Mouse (Mus musculus) intestine, embryonic 16.5 days (tissue): ENCODE results near the gene Clec4a3. TPM values are rescaled to one million over a fixed set of nuclear protein-coding genes. Genes with fewer than 3 reads are reported as not detected.
"Not testable (repeated sequence)": the region's sequence is repeated elsewhere in the genome, so short reads cannot be mapped to it uniquely, and the experiment has no call there.

Experiments
- ATAC-seq: fragments of 200-750 bp; cut with Nextera tagmentation; 2 replicates; pipeline ENCODE4 v1.8.0; 2017; ENCODE audit warnings: moderate TSS enrichment, moderate library complexity
- H3K27ac ChIP-seq: fragments of 300-500 bp; sonication (generic); 2 replicates; pipeline ENCODE4 v1.5.1; 2014; ENCODE audit warnings: mild to moderate bottlenecking, low read length
- H3K27me3 ChIP-seq: fragments of 300-500 bp; sonication (generic); replicated peaks from 2 replicates; pipeline ENCODE4 v1.6.1; 2014; ENCODE audit warnings: low read length, control low read depth, mixed read lengths; ENCODE audit not compliant: control insufficient read depth, insufficient read depth
- H3K36me3 ChIP-seq: fragments of 300-500 bp; sonication (generic); 2 replicates; pipeline ENCODE4 v1.6.1; 2014; ENCODE audit warnings: low read length, control low read depth; ENCODE audit not compliant: control insufficient read depth, insufficient read depth
- H3K4me1 ChIP-seq: fragments of 300-500 bp; sonication (generic); 2 replicates; pipeline ENCODE4 v1.6.1; 2014; ENCODE audit warnings: low read length, control low read depth, mixed read lengths; ENCODE audit not compliant: control insufficient read depth, insufficient read depth
- H3K4me2 ChIP-seq: fragments of 300-500 bp; sonication (generic); 2 replicates; pipeline ENCODE4 v1.6.1; 2014; ENCODE audit warnings: low read depth, low read length, control low read depth
- H3K4me3 ChIP-seq: fragments of 300-500 bp; sonication (generic); 2 replicates; pipeline ENCODE4 v1.5.1; 2014; ENCODE audit warnings: mild to moderate bottlenecking, low read length
- H3K9ac ChIP-seq: fragments of 300-500 bp; sonication (generic); 2 replicates; pipeline ENCODE4 v1.6.1; 2014; ENCODE audit warnings: low read depth, low read length
- H3K9me3 ChIP-seq: fragments of 300-500 bp; sonication (generic); 2 replicates; pipeline ENCODE4 v1.6.1; 2016; ENCODE audit warnings: low read length, control low read depth; ENCODE audit not compliant: control insufficient read depth
- WGBS: fragments of 180-500 bp; shearing (Covaris S2); extraction: QIAGEN DNeasy Blood & Tissue Kit; methylation state at CpG from one replicate; pipeline ENCODE4 v1.1.7; 2014; 5-methylcytosine and 5-hydroxymethylcytosine counted together
- polyA plus RNA-seq: library from polyadenylated mRNA; unstranded; fragments of >200 nt; fragmentation: Nextera tagmentation; extraction: Ambion mirVana; gene quantifications from 2 replicates; pipeline ENCODE4 v1.2.1, GENCODE M21; 2015

Clec4a3 gene
- polyA plus RNA-seq = 3.0 and 3.6 TPM in 2 replicates

DNA sequence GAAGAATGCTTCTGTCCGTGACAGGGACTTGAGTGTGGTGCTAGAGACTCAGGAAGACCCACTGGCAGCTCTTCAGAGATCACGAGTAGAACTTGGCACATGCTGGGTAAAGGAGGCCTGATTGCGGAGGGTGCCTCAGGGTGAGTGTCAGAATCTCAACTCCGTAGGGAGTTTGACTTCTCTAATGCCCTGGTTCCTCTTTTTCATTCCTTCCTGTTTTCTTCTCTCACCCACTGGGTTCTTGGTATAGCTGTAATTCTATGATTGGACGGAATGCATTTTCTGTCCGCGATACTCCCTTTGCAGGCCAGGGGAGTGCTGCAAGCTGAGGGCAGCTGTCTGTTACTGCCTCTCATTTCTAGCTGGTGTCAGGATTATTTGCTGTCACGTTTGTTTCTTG, at the start of gene Clec4a3:
Gene Clec4a3 (plus strand): TSS at position 115 of the 400 bp plus-strand sequence.
- no peaks in the 10 kb centered on the region for H3K27me3 ChIP-seq
- no peak for ATAC-seq
- H3K4me1 ChIP-seq = no peaks in the 10 kb centered on the region
- H3K27ac ChIP-seq = no peak within 1 kb of the TSS
- no peaks in the 10 kb centered on the region for H3K9me3 ChIP-seq
- no peak within 1 kb of the TSS for H3K9ac ChIP-seq
- H3K4me3 ChIP-seq = no peak within 1 kb of the TSS
- 79% methylated on average over 8 of the region's 8 CpGs for WGBS
- no peak within 1 kb of the TSS for H3K4me2 ChIP-seq
- H3K36me3 ChIP-seq = no peaks in the 10 kb centered on the region

DNA sequence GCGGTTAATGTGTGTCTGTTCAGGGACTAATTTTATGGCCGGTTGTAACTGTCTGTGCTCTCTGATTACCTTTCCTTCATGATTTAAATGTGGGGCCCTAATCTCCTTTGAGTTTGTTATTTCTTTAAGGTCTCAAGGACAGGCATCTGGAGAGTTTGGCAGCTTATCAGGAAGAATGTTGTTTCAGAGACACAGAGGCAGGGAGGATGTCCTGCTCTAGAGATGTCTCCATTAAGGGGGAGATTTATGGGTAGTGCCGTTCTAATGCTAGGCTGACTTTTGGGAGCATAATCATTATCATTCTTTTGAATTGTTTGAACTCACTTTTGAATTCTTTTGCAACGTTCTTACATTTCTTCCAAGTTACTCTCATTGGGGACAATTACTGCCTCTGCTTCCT, 32.4 kb upstream of the Clec4a3 start:
- ATAC-seq = no peak
- Histone ChIP-seq H3K27ac (no peak overlapping the region), H3K9me3 (no peaks in the 10 kb centered on the region), H3K4me2 (no peak overlapping the region), H3K27me3 (no peaks in the 10 kb centered on the region), H3K4me1 (no peaks in the 10 kb centered on the region), H3K4me3 (no peak overlapping the region), H3K9ac (no peak overlapping the region), H3K36me3 (no peaks in the 10 kb centered on the region)
- 29% methylated on average over 4 of the region's 4 CpGs for WGBS

DNA sequence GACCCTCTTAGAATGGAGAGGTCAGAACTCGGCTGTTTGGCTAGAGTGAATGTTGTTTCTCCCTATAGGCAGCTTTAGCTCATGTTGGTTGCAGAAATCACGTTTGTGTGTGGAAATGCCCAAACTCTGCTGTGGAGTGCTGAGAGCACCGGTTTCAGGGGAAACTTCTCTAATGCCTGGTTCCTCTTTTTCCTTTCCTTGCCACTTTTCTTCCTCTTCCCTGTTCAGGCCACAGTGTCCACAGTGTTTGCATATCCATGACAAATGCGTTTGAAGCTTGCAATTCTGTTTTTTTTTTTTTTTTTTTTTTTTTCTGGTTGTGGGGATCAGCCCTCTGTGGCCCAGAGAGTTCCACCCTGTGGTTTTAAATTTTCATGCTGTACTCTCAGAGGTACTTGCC, 30.9 kb upstream of the Clec4a3 start, which contains the start of gene Clec4a1:
Gene Clec4a1 (plus strand): TSS at position 398 of the 400 bp plus-strand sequence.
- H3K9me3 ChIP-seq = no peaks in the 10 kb centered on the region
- no peak within 1 kb of the TSS for H3K4me3 ChIP-seq
- H3K27ac ChIP-seq = no peak within 1 kb of the TSS
- WGBS = 51% methylated on average over 4 of the region's 4 CpGs
- no peak for ATAC-seq
- no peaks in the 10 kb centered on the region for H3K36me3 ChIP-seq
- H3K4me2 ChIP-seq = no peak within 1 kb of the TSS
- no peaks in the 10 kb centered on the region for H3K27me3 ChIP-seq
- H3K4me1 ChIP-seq = no peaks in the 10 kb centered on the region
- no peak within 1 kb of the TSS for H3K9ac ChIP-seq

DNA sequence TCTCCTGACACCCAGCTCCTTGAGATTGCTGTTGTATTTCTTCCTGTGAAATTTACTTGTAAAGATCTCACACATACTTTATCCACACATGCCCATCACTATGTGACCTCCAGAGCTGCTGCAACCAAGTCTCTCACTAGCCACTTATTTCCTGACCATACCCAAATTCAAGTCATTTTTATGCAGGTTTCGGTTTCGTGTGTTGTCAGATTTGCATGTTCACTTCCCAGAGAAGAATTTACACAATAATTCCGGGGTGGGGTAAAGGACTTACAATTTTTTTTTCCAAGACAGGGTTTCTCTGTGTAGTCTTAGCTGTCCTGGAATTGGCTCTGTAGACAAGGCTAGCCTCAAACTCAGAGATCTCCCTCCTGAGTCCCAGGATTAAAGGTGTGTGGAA, 17.5 kb upstream of the Clec4a3 start:
- H3K27me3 ChIP-seq = no peaks in the 10 kb centered on the region
- H3K4me3 ChIP-seq = no peak overlapping the region
- H3K9ac ChIP-seq = no peak overlapping the region
- no peak overlapping the region for H3K27ac ChIP-seq
- no peaks in the 10 kb centered on the region for H3K4me1 ChIP-seq
- 84% methylated on average over 3 of the region's 3 CpGs for WGBS
- no peak overlapping the region for H3K4me2 ChIP-seq
- no peak for ATAC-seq
- H3K9me3 ChIP-seq = no peaks in the 10 kb centered on the region
- no peaks in the 10 kb centered on the region for H3K36me3 ChIP-seq

DNA sequence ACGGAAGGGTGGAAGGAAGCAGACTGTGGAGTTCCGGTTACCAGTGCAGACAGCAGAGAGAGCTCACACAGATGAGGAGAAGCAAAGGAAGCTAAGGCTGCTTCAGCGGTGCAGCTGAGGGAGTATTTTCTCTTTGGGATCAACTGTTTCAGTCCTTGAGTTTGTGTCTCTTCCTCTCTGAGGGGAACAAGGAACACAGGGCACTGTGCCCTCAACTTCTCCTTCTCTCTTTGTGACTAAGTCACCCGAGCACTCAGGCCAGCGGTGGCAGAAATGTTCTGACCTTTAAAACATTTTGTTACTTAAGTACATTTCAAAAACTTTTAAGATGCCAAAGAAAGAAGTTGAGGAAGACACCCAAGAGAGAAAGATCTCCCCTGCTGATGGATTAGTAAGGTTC, 12.7 kb upstream of the Clec4a3 start:
- Histone ChIP-seq H3K9me3 (no peaks in the 10 kb centered on the region), H3K9ac (no peak overlapping the region), H3K36me3 (no peaks in the 10 kb centered on the region), H3K27ac (no peak overlapping the region), H3K27me3 (no peaks in the 10 kb centered on the region), H3K4me1 (no peaks in the 10 kb centered on the region), H3K4me2 (no peak overlapping the region), H3K4me3 (no peak overlapping the region)
- ATAC-seq = no peak
- 80% methylated on average over 5 of the region's 5 CpGs for WGBS

DNA sequence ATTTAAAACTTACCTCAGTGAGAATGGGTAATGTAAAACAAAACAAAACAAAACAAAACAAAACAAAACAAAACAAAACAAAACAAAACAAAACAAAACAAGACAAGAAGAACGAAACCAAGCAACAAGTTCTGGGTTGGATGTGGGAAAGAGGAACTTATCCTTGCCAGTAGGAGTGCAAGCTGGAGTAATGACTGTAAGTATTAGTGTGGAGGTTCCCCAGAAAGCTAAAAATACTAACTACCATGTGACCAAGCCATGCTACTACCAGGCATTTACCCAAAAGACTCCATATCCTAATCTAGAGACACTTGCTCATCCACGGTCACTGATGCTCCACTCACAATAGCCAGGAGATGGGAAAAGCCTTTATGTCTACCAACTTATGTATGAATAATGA, 5.6 kb upstream of the Clec4a3 start:
- H3K4me3 ChIP-seq = no peak overlapping the region
- no peak overlapping the region for H3K9ac ChIP-seq
- ATAC-seq = no peak
- no peak overlapping the region for H3K27ac ChIP-seq
- 78% methylated on average over 2 of the region's 2 CpGs for WGBS
- no peaks in the 10 kb centered on the region for H3K36me3 ChIP-seq
- H3K4me1 ChIP-seq = no peaks in the 10 kb centered on the region
- H3K4me2 ChIP-seq = no peak overlapping the region
- no peaks in the 10 kb centered on the region for H3K9me3 ChIP-seq
- no peaks in the 10 kb centered on the region for H3K27me3 ChIP-seq

DNA sequence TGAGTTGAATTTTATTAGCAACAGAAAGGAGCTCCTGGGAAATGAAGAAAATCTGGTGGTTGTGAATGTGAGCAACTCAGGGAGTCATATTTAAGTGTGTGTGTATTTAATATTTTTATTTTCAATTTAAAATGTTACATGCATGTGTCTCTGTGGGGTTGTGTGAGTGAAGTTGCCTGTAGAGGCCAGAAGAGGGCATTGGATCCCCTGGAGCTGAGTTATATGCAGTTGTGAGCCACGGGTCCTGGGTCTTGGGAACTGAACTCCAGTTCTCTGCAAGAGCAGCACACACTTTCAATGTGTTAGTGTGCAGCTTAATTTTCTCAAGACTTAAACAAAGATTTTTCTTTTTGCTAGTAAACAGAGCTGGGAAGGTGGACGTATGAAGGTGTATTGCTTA, 12.2 kb downstream of the Clec4a3 start:
- Histone ChIP-seq H3K4me1 (no peaks in the 10 kb centered on the region), H3K27ac (no peak overlapping the region), H3K9ac (no peak overlapping the region), H3K36me3 (no peaks in the 10 kb centered on the region), H3K27me3 (no peaks in the 10 kb centered on the region), H3K4me3 (no peak overlapping the region), H3K4me2 (no peak overlapping the region), H3K9me3 (no peaks in the 10 kb centered on the region)
- ATAC-seq = no peak
- WGBS = 73% methylated on average over 2 of the region's 2 CpGs

DNA sequence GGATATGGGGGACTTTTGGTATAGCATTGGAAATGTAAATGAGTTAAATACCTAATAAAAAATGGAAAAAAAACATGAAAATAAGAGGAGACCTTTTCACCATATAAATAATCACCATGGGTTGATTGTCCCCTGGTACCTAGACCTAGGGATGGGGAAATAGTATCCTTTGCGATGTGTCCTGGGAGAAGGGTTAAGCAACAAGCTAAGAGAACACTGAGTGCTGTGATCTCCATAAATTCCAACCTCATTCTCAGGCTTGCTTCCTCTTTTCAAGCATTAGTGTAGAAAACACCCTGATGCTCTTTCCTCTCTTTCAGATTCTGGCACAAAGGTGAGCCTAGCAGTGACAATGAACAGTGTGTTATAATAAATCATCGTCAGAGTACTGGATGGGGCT, 16.7 kb downstream of the Clec4a3 start:
- Histone ChIP-seq H3K27me3 (no peaks in the 10 kb centered on the region), H3K4me1 (no peaks in the 10 kb centered on the region), H3K9ac (no peak overlapping the region), H3K27ac (no peak overlapping the region), H3K4me3 (no peak overlapping the region), H3K9me3 (no peaks in the 10 kb centered on the region), H3K36me3 (no peaks in the 10 kb centered on the region), H3K4me2 (no peak overlapping the region)
- no peak for ATAC-seq
- WGBS = 84% methylated on average over 2 of the region's 2 CpGs

DNA sequence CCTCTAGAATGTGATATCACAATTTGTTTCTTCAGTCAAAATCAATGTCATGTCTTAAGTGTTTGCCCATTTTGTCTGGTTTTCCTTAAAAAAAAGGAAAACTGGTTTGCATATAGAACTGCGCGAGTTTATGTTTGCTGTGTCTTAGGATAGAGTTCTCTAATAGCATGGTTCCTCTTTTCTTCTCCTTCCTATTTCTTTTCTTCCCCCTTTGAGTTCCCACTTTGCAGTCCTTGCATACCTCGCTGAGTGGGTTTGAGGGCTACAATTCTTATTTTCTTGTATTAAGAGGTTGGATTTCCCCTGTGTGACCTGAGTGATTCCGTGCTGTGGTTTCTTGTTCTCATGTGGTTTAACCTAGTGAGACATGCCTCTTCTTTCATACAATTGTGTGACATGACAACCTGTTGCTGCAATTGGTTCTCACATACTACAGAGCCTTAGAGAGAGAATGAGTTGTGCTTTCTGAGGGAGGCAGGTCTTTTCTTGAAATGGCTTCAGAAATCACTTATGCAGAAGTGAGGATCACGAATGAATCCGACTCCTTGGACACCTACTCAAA, 37.6 kb downstream of the Clec4a3 start, which contains the start of gene Clec4a4:
Gene Clec4a4 (plus strand): TSS at position 492 of the 562 bp plus-strand sequence.
- ATAC-seq = no peak
- Histone ChIP-seq H3K9me3 (no peaks in the 10 kb centered on the region), H3K4me3 (no peak within 1 kb of the TSS), H3K4me2 (no peak within 1 kb of the TSS), H3K36me3 (no peaks in the 10 kb centered on the region), H3K4me1 (no peaks in the 10 kb centered on the region), H3K27ac (no peak within 1 kb of the TSS), H3K27me3 (no peaks in the 10 kb centered on the region), H3K9ac (no peak within 1 kb of the TSS)
- WGBS = 86% methylated on average over 6 of the region's 6 CpGs

DNA sequence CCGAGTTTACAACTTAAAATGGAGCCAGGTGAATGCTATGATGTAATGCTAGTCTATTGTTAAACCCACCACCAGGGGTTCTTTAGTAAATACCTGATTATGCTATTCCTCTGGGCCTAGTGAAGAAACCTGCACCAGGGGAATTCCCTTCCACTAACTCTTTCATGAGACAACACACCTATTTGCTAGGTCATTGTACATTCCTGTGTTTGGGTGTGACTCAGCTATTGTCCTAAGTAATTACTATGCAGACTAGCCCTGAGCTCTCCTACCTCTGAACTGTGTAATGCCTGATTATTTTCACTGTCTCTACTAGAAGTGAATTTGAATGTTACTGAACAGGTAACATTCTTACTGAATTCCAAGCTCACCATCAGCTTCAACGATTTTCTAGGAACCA, 52.4 kb downstream of the Clec4a3 start:
- H3K9ac ChIP-seq, H3K27ac ChIP-seq, H3K4me2 ChIP-seq, H3K4me3 ChIP-seq, ATAC-seq, H3K36me3 ChIP-seq, H3K27me3 ChIP-seq, H3K9me3 ChIP-seq, H3K4me1 ChIP-seq: not testable (repeated sequence)
- 72% methylated on average over 2 of the region's 2 CpGs for WGBS
